Mouse (Mus musculus): Measurements from ENCODE around the gene Dock3. TPM values are rescaled to one million over a fixed set of nuclear protein-coding genes. Genes with fewer than 3 reads are reported as not detected.

Gene Dock3
- total RNA-seq (2021) = 100 to 1,000 TPM; 107 to 108 TPM

DNA sequence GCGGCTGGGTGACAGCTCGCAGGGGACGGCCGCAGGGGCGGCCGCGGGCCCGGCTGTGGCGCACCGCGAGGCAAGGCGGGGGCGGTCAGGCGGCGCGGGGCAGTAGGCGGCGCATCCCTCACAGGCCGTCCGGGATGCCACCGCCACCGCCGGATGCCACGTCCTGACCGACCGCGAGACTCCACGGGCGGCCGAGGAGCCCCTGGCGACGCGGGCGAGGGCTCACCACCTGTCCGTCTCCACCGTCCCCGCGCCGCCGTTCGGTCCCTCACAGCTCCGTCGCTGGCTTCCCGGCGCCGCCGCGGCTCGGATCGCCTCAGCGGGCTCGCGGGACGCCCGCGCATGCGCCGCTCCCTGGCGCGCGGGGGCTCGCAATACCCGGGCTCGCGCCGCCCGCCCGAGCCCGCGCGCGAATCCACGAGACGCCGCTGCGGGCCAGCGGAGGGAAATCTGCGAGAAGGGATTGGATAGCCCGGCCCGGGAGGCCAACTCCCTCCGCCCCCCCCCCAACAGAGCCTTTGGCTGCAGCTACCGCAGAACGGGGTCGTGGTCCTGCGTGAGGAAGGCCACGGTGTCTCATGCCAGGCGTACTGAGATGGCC, at the start of gene Dock3:
TSS of gene Dock3 (minus strand) at position 371 of the 601 bp plus-strand sequence.
- DNase-seq = peak; percentile 78 to 82

- DNase-seq = no peak
These were observed 48.8 kb upstream of the Dock3 start for GRCm38 (mm10) chr9:107280322-107281027.

DNA sequence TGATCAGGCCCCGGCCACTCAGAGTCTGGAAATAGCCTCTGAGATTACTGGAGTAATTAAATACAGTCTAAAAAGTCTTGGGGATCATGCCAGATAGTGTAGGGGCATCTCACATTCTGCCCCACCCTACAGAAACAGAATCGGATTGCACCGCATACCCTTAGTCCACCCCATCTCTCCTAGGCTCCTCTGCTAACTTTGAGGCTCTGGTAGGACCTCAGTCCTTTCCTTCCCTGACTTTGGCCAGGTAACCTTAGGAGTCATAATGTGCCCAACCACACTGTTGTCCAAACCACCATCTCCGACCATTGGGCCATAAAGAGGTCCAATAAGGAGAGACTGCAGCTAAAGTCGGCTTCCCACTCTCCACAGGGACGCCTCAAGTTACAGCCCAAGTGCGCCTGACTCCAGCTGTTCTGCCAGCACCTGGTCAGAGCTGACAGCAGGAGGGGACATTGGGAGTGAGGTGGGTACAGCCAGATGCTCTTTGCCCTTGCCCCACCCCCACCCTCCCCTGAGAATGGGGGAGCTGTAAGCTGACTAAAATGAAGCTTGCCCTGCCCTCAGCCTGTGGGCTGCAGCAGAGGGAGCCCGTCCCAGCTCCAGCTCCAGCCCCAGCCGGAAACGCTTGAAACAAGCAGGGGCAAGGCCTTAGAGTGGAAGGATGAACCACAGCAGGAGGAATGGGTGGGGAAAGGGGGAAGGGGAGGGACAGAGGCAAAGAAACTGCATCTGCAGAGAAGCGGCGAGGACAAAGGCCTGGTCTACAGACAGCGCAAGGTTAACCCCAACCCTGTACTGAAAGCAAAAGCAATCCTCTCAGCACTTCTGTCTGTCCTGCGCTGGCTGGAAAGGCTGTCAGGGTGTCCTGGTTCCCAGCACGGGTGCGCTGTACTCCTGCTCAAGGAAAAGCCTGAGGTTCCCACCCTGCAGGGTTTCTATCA, 47.9 kb upstream of the Dock3 start:
- DNase-seq = no peak

DNA sequence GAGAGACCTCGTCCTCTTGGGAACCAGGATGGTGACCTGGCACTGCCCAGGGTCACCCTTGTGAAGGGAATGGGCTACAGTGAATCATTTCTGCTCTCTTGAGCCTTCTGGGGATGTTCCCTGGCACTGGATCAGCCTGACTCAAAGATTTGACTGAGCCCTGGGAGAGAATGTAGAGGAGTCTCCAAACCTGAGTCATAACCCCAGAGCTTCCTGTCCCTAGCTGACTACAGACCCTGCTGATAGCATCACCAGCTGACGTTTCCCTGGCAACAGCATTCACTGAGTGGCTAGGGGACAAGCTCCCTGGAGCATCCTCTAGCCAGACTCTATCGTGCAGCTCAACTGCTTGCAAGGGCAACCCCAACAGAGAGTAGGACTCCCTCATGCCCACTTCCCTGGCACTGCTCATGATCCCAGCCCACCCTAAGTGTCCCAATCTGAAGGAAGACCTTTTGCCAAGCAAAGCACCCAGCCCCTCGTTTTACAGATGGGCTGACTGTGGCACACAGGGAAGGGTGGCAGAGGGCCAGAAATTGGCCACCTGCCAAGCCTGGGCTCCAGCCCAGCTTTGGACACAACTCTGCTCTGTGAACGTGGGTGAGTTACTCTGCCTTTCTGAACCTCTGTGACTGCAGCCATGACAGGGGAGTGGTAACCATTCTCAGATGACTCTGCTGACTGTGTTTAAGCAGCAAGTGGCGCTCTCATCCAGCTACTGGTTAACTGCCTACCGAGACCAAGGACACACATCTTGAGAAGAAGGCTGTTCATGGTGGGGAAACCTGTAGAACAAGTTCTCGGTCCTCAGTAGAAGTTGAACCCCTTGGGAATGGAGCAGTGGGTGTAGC, 47.0 kb upstream of the Dock3 start:
- peak in 1 of 2 experiments; percentile 48 for DNase-seq

DNA sequence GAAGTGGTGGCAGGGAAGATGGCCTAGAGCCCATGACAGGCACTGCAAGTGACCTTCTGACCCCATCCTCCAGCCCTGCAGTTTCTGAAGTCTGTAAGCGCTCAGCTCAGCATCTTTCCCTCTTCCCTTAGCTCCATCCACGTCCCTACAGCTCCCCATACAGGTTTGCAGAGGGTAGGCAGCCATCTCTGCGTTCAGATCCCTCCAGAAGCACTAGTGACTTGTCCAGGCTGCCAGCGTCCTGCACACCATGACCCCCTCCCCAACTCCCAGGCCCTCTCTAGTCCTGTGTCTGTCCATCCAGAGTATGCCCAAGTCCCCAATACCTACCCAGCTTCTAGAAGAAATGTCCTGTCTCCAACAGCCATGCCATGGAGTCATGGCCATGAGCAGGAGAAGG, 46.4 kb upstream of the Dock3 start:
- peak in 1 of 2 experiments; percentile 31 for DNase-seq

DNA sequence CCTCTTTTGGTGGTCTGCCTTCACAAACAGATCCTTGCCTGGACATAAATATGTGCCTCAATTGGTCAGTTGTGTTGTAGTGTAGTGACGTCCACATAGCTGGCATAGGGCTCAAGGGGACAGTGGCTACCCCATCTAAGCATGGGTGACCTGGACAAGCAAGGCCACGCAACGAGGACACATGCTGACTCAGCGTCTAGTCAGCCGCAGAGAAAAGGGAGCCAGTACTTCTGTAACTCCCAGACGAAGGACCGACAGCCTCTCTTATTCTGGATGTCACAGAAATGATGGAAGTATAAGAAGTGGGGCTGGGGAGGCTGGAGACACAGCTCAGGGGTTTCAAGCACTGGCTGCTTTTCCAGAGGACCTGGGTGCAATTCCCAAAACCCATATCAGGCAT, 45.9 kb upstream of the Dock3 start:
- no peak for DNase-seq

DNA sequence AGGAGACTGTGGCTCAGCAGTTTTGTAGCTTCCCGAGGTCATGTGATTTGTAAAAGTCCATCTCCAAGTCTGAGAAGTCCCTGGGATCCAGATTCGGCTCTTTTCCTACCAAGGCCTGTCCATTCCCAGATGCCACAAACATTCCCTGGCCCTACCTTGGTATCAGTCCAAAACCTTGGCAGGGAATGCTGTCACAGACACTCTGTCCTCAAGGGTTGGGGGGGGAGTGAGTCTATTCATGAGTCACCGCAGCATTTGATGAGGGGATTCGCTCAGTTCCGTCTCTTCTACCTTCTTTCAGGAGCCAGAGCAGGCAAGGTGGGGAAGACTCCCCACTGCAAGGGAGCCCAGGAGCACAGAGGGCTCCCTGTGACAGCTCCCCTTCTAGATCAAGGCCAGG, 44.0 kb upstream of the Dock3 start:
- DNase-seq = no peak

- no peak for DNase-seq
These were observed 43.0 kb upstream of the Dock3 start for GRCm38 (mm10) chr9:107274751-107275150.

GRCm38 (mm10) chr9:107273184-107273583, 41.5 kb upstream of the Dock3 start:
- DNase-seq = no peak

GRCm38 (mm10) chr9:107272284-107272683, 40.6 kb upstream of the Dock3 start:
- DNase-seq = no peak

- no peak for DNase-seq
These were observed 39.6 kb upstream of the Dock3 start for GRCm38 (mm10) chr9:107271177-107271938.

DNA sequence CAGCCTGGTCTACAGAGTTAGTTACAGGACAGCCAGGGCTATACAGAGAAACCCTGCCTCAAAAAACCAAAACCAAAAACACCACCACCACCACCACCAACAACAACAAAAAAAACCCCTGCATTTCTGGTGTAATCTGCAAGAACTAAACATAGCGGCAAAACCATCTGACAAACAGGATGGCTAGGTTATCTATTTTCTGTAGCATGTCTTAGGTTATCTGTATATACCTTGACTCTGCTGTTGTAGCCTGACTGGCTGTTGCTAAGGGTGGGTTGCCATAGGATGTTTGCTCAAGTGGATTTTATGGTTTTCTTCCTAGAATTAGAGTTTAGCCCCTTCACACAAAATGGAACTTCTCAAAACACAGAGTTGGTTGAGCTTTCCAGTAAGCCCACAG, 38.1 kb upstream of the Dock3 start:
- no peak for DNase-seq

- DNase-seq = no peak
These were observed 36.2 kb upstream of the Dock3 start for GRCm38 (mm10) chr9:107267721-107268402.

- no peak for DNase-seq
These were observed 35.3 kb upstream of the Dock3 start for GRCm38 (mm10) chr9:107267028-107267427.

DNA sequence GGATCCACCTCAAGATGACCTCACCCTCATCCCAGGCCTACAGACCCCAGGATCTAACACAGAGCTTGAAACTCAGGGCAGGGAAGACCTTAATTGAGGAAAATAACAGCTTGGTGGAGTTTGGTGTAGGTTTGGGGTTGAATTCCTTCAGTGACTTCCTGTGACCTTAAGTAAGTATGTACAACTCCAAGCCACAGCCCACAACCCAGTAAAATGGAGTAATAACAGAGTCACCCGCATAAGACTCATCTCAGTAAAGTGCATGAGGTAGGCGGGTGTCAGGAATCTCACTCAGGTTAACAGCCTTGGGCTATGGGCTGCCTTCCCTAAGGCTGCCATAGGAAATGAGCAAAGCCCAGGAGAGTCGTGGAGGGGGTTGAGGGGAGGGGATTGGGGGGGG, 33.0 kb upstream of the Dock3 start:
- DNase-seq = no peak

GRCm38 (mm10) chr9:107263912-107264311, 32.2 kb upstream of the Dock3 start:
- DNase-seq = no peak

DNA sequence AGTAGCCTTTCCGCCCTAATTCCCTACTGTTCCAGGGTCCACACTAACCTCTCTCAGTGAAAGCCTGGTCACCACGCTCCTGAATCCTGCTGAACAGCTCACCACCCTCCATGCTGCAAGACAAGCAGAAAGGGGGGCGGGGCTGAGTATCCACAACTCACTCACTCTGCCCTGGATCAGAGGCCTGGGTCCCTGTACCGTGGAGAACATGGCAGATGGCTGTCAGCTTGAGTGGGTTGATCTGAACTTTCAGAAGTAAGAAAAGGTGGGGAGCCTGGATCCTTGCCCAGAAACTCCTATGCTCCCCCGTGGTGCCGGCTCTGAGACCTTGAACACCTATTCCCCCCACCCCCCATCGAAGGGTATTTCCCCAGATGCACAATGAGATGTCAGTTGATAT, 30.7 kb upstream of the Dock3 start:
- DNase-seq = no peak

GRCm38 (mm10) chr9:107261792-107262191, 30.1 kb upstream of the Dock3 start:
- no peak for DNase-seq

DNA sequence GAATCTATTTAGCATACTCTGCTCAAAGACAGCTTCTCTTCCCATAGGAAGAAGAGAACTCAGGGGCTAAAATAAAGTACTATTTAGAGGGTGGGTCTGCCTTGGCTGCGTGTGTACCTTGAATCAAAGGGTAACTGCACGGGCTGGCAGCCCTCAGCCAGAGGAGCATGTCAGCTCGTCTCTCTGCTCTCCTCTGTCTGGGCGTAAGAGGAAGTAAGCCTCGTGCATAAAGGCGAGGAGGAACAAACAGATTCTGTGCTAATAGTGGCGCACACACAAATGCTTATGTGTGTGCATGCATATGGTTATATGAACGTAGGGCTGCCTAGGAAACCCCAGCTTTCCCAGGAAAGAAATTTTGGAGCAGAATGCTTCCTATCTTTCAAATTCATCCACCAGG, 29.1 kb upstream of the Dock3 start:
- DNase-seq = no peak

- no peak for DNase-seq
These were observed 28.7 kb upstream of the Dock3 start for GRCm38 (mm10) chr9:107260429-107260828.

GRCm38 (mm10) chr9:107259571-107259970, 27.9 kb upstream of the Dock3 start:
- no peak for DNase-seq

Measured in layer of hippocampus, postnatal 36 days (tissue).